Mouse (Mus musculus): ENCODE measurements around the gene Pik3cb.

- TF ChIP-seq CTCF (IDR thresholded peaks at IDR 0.05; ENCODE audit: insufficient read depth, low read length), result no peak
- no peak for TF ChIP-seq POLR2A (IDR thresholded peaks at IDR 0.05; ENCODE audit: borderline replicate concordance, extremely low read depth, low read depth, low read length)
Measured at GRCm38 (mm10) chr9:99162839-99163238, 22.4 kb upstream of the Pik3cb start.
